Mouse (Mus musculus): ENCODE results near the gene Dcbld1.

The Dcbld1 gene

GRCm38 (mm10) chr10:52233301-52233968 lies at the start of gene Dcbld1:
Dcbld1 (plus strand) TSS chr10:52233619.
- DNase-seq, result peak; percentile 86

DNA sequence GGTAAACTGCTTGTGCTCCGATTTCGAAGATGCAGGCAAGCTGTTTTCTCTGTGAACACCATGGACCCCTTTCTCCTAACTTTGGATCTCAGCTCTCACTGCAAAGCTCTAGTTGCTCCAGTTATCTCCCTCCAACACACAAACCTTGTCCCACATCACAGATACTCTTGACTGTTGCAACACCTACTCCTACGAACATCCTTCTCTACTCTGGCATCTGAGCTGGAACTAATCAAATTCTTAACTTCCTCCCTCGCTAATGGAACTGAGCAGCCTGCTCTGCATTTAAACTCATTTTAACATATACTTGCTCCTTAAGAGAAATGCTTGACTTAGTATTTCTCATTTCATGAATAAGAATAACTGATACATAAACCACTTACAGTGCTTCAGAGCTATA lies 47.5 kb upstream of the Dcbld1 start:
- DNase-seq, result no peak

DNA sequence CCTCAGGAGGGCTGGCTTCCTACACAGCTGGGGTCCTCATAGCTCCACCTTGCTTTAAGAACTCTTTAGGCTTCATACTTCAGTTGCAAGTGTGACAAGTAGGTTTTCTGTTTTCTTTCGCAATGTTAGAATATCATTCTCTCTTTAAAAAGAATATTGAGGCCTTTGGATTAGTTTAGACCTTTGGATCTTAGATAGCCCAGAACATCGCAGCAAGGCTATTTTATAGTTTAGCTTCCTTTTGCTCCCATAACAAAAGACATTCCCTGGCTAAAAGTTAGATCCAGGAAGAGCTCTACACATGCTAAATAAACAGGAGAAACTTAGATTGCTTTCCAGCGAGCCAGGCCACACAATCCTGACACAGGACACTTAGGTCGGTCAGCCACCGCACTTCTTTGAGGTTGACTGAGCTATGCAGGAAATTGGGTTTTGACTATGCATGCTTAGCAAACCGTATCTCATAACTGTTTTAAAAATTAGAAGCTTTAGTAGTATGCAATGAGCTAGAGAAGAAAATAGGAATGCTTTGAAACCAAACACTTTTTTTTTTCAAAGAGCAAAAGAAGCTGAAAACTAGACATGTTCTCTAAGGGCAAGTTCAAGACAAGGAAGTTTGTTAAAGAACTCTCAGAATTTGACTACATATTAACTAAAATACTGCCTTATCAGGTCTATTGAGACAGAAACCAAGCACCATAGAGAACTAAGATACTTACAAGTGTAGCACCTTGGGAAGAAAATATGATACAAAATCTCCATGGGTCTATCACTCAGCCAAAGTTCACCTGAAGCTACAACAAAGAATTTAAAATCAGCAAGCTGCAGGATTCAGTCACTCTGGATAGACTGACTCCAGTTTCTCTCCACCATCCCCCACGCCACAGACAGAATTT lies 38.2 kb upstream of the Dcbld1 start, which contains the start of gene Ros1:
TSS of gene Ros1 (minus strand) at position 288 of the 896 bp plus-strand sequence.
- DNase-seq, result no peak

- DNase-seq, result no peak
Observed at GRCm38 (mm10) chr10:52204006-52204405, 29.4 kb upstream of the Dcbld1 start.

DNA sequence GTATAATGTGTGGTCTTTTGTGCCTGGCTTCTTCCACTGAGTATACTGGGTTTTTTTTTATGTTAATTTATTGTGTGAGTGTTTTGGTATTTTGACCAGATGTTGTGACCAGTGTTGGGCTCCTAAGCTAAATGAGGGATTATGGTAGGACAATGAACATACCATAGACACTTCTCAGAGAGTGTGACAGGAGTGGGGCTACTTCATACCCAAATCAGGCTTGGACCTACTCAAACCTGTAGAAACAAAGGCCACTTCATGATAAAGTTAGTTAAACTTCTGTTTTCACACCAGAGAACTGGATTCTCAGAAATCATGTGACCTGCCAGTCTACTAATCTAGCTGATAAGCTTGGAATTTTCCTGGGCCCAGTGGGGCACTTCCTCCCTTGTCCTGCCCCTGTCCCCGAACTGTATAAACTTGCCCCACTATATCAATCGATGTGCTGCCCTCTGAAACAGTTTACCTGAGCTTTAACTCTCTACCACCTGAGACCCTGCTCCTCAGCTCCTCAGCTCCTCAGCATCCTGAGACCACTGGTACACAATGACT lies 18.1 kb upstream of the Dcbld1 start:
- no peak for DNase-seq

GRCm38 (mm10) chr10:52216797-52217563 lies 16.4 kb upstream of the Dcbld1 start:
- peak; percentile 83 for DNase-seq

- DNase-seq, result no peak
Observed at GRCm38 (mm10) chr10:52217564-52217934, 15.9 kb upstream of the Dcbld1 start.

- DNase-seq, result no peak
Observed at GRCm38 (mm10) chr10:52219600-52219999, 13.8 kb upstream of the Dcbld1 start.

GRCm38 (mm10) chr10:52232196-52233176 lies 933 bp upstream of the Dcbld1 start:
- peak; percentile 74 for DNase-seq

- DNase-seq, result peak; percentile 76
Observed at GRCm38 (mm10) chr10:52233969-52234653, 692 bp downstream of the Dcbld1 start.

- no peak for DNase-seq
Observed at GRCm38 (mm10) chr10:52234654-52234981, 1.2 kb downstream of the Dcbld1 start.

DNA sequence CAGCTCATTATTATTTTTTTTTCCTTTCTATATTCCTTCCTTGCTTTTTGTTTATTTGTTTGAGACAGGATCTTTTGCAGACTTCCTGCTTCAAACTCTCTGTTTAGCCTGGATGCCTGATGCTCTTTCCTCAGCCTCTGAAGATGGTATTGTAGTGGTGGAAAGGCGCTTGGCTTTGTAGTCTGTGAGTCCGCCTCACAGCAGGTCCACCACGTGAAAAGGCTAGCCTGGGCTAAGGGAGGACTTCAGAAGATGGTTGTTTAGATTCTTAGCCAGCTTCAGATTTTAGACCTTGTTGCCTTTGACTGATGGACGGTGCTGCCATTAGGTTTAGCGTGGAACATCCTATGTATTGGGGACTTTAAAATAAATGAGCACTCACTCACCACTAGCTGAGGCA lies 2.0 kb downstream of the Dcbld1 start:
- DNase-seq, result no peak

DNA sequence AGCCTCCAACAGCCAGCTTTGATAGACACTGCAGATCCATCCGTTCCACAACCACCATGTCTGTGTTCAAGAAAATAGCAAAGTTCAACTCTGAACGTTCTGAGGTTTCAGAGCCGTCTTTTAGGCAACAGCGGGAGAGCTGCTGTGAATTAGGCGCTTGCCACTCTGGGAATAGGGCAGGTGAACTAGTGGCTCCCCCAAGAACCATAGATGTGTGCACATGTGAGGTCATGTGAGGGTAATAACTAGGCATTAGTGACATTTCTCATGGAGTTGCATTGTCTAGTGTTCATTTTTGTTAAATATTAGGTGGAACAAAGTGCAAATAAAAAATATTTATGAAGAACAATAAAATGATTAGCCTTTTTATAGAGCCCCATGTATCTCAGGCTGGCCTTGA lies 8.6 kb downstream of the Dcbld1 start:
- no peak for DNase-seq

- no peak for DNase-seq
Observed at GRCm38 (mm10) chr10:52242680-52243323, 9.4 kb downstream of the Dcbld1 start.

DNA sequence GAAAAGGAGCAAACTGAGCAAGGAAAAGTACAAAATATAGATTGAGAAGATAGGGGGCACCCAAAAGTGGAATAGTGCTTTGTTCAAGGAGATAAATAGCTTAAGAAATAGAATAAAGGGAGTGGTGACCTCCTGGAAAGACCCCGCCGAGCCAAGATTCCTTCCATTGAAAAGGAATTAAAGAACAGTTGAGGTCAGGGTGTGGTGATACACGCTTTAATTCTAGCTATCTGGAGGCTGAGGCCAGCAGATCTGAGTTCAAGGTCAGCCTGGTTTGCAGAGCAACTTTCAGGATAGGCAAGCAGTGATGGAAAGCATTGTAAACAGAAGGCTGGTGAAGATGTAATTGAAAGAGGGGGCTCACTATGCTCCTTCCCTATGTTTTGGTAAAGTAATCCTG lies 12.8 kb downstream of the Dcbld1 start:
- DNase-seq, result no peak

DNA sequence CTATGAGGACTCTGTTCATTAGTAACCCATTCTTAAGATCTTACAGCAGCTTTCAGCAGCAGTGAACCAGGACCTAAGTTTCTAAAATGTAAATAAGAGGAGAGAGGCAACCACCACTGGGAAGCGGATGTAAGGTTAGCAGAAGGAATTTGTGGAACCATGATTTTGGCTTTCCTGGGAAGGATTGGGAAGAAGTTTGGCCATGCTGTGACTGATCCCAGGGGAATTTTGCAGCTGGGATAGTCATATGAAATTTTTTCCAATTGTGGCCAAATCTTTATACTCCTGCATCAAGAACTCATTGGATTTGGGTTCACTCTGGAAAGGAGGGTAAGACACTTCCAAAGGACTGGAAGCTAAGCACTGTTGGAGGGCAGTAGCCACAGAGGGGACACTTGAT lies 18.8 kb downstream of the Dcbld1 start:
- DNase-seq, result no peak

- no peak for DNase-seq
Observed at GRCm38 (mm10) chr10:52253426-52253825, 20.0 kb downstream of the Dcbld1 start.

- no peak for DNase-seq
Observed at GRCm38 (mm10) chr10:52257768-52258167, 24.3 kb downstream of the Dcbld1 start.

- no peak for DNase-seq
Observed at GRCm38 (mm10) chr10:52258180-52258948, 24.9 kb downstream of the Dcbld1 start.

- no peak for DNase-seq
Observed at GRCm38 (mm10) chr10:52260209-52260608, 26.8 kb downstream of the Dcbld1 start.
